Mouse (Mus musculus): ENCODE measurements around the gene Pcdh11x. TPM values are rescaled to one million over a fixed set of nuclear protein-coding genes. Genes with fewer than 3 reads are reported as not detected.

Pcdh11x gene
- under 1 TPM in 1 of 2 experiments, not detected in 1; 0.31 TPM for polyA plus RNA-seq (2017; shearing (Covaris generic))

GRCm38 (mm10) chrX:120290011-120290899 is at the start of gene Pcdh11x:
Pcdh11x (plus strand) TSS chrX:120290259.

GRCm38 (mm10) chrX:120312995-120313394 is 22.9 kb downstream of the Pcdh11x start, which contains the start of gene H2afb3:
H2afb3 (minus strand) TSS chrX:120313095.

Other genes with a start within 250 kb of the Pcdh11x start
- not detected for gene H2afb3, start 22.8 kb downstream of the Pcdh11x start, polyA plus RNA-seq (2017; shearing (Covaris generic))